Mouse (Mus musculus): ENCODE measurements around the gene Herc1.
"Not testable (repeated sequence)": the region's sequence is repeated elsewhere in the genome, so short reads cannot be mapped to it uniquely, and the experiment has no call there.

Herc1 gene

GRCm38 (mm10) chr9:66347405-66348035 lies 2.7 kb upstream of the Herc1 start:
- DNase-seq (ENCODE audit: extremely low read depth, insufficient read length, low spot score): no peak

GRCm38 (mm10) chr9:66349144-66349859 lies 948 bp upstream of the Herc1 start:
- DNase-seq (ENCODE audit: extremely low read depth, insufficient read length, low spot score): no peak

- no peak for DNase-seq (ENCODE audit: extremely low read depth, insufficient read length, low spot score)
Observed at GRCm38 (mm10) chr9:66350788-66351430, 659 bp downstream of the Herc1 start.

GRCm38 (mm10) chr9:66352704-66353103 lies 2.5 kb downstream of the Herc1 start:
- no peak for DNase-seq (ENCODE audit: extremely low read depth, insufficient read length, low spot score)

GRCm38 (mm10) chr9:66359135-66359534 lies 8.9 kb downstream of the Herc1 start:
- no peak for DNase-seq (ENCODE audit: extremely low read depth, insufficient read length, low spot score)

- DNase-seq (ENCODE audit: extremely low read depth, insufficient read length, low spot score): no peak
Observed at GRCm38 (mm10) chr9:66360143-66360690, 10.0 kb downstream of the Herc1 start.

GRCm38 (mm10) chr9:66368890-66369433 lies 18.7 kb downstream of the Herc1 start:
- DNase-seq (ENCODE audit: extremely low read depth, insufficient read length, low spot score): no peak

- no peak for DNase-seq (ENCODE audit: extremely low read depth, insufficient read length, low spot score)
Observed at GRCm38 (mm10) chr9:66370334-66370733, 20.1 kb downstream of the Herc1 start.

GRCm38 (mm10) chr9:66370847-66371246 lies 20.6 kb downstream of the Herc1 start:
- no peak for DNase-seq (ENCODE audit: extremely low read depth, insufficient read length, low spot score)

GRCm38 (mm10) chr9:66373432-66373831 lies 23.2 kb downstream of the Herc1 start:
- no peak for DNase-seq (ENCODE audit: extremely low read depth, insufficient read length, low spot score)

GRCm38 (mm10) chr9:66374495-66375478 lies 24.5 kb downstream of the Herc1 start:
- DNase-seq (ENCODE audit: extremely low read depth, insufficient read length, low spot score): no peak

- DNase-seq (ENCODE audit: extremely low read depth, insufficient read length, low spot score): no peak
Observed at GRCm38 (mm10) chr9:66383417-66383816, 33.2 kb downstream of the Herc1 start.

- DNase-seq (ENCODE audit: extremely low read depth, insufficient read length, low spot score): not testable (repeated sequence)
Observed at GRCm38 (mm10) chr9:66390338-66390737, 40.1 kb downstream of the Herc1 start.

- DNase-seq (ENCODE audit: extremely low read depth, insufficient read length, low spot score): no peak
Observed at GRCm38 (mm10) chr9:66393304-66393703, 43.1 kb downstream of the Herc1 start.

GRCm38 (mm10) chr9:66423492-66423891 lies 73.2 kb downstream of the Herc1 start:
- no peak for DNase-seq (ENCODE audit: extremely low read depth, insufficient read length, low spot score)

- no peak for DNase-seq (ENCODE audit: extremely low read depth, insufficient read length, low spot score)
Observed at GRCm38 (mm10) chr9:66440007-66440406, 89.8 kb downstream of the Herc1 start.

- no peak for DNase-seq (ENCODE audit: extremely low read depth, insufficient read length, low spot score)
Observed at GRCm38 (mm10) chr9:66448253-66448652, 98.0 kb downstream of the Herc1 start.

GRCm38 (mm10) chr9:66465087-66465486 lies 114.8 kb downstream of the Herc1 start:
- no peak for DNase-seq (ENCODE audit: extremely low read depth, insufficient read length, low spot score)

GRCm38 (mm10) chr9:66477785-66478184 lies 127.5 kb downstream of the Herc1 start:
- no peak for DNase-seq (ENCODE audit: extremely low read depth, insufficient read length, low spot score)

GRCm38 (mm10) chr9:66483429-66483828 lies 133.2 kb downstream of the Herc1 start:
- DNase-seq (ENCODE audit: extremely low read depth, insufficient read length, low spot score): no peak
